ENCODE assay signal across 9 mouse cellular contexts in genomic region chr14:20737306-20737705, GRCm38 (mm10). TPM values are rescaled to one million over a fixed set of nuclear protein-coding genes. Genes with fewer than 3 reads are reported as not detected.
DNase-seq lines count a peak whose midpoint lies in the region; ATAC-seq lines count a peak whose summit lies in the region.
"Had no signal": no experiment of that assay in that cellular context is flagged by ENCODE, and none has a peak within 500 bp of the region (broad histone marks: within the 10 kb centered on the region; RNA-seq: fewer than 3 reads in every experiment).

No protein-coding gene starts in this region.

- H3K4me3 ChIP-seq in midbrain, embryonic 10.5 days: no peak overlapping the region
- no peak overlapping the region for H3K4me3 ChIP-seq in midbrain, embryonic 13.5 days (replicated peaks)
- no peak overlapping the region for H3K4me3 ChIP-seq in heart, embryonic 13.5 days
- no peak overlapping the region for H3K4me3 ChIP-seq in liver, embryonic 11.5 days (ENCODE audit: low read depth, low read length)
- H3K4me3 ChIP-seq: hindbrain, embryonic 15.5 days had no signal

- DNase-seq in midbrain, embryonic 10.5 days (ENCODE audit: low spot score): peak; percentile 41
- peak; percentile 96 for DNase-seq in R1 (ENCODE audit: low read depth, low spot score)
- peak; percentile 69 to 79 for DNase-seq in cerebellum, postnatal 25 days
- DNase-seq in liver, embryonic 11.5 days (ENCODE audit: low spot score): no peak
- DNase-seq in retina, embryonic 14.5 days (ENCODE audit: low spot score): peak; percentile 60
- no peak for DNase-seq in layer of hippocampus, adult 9-10 months (ENCODE audit: low spot score)

- no peaks in the 10 kb centered on the region for H3K9me3 ChIP-seq in midbrain, embryonic 10.5 days (replicated peaks)
- no peaks in the 10 kb centered on the region for H3K9me3 ChIP-seq in midbrain, embryonic 13.5 days
- H3K9me3 ChIP-seq in heart, embryonic 13.5 days: no peaks in the 10 kb centered on the region
- H3K9me3 ChIP-seq in liver, embryonic 11.5 days (ENCODE audit: control insufficient read depth, low read length): no peaks in the 10 kb centered on the region
- H3K9me3 ChIP-seq: hindbrain, embryonic 15.5 days had no signal

- H3K36me3 ChIP-seq in midbrain, embryonic 10.5 days: peaks cover 75% of the 10 kb centered on the region
- peaks cover 63% of the 10 kb centered on the region for H3K36me3 ChIP-seq in midbrain, embryonic 13.5 days
- peaks cover 75% of the 10 kb centered on the region for H3K36me3 ChIP-seq in heart, embryonic 13.5 days
- peaks cover 15% of the 10 kb centered on the region; the same call in 1 of the 2 replicates for H3K36me3 ChIP-seq in liver, embryonic 11.5 days (ENCODE audit: control insufficient read depth, insufficient read depth, low read length)

- peaks cover 27% of the 10 kb centered on the region for H3K4me1 ChIP-seq in midbrain, embryonic 10.5 days
- peaks cover 17% of the 10 kb centered on the region for H3K4me1 ChIP-seq in midbrain, embryonic 13.5 days (replicated peaks)
- H3K4me1 ChIP-seq in heart, embryonic 13.5 days: peaks cover 51% of the 10 kb centered on the region
- peaks cover 26% of the 10 kb centered on the region for H3K4me1 ChIP-seq in liver, embryonic 11.5 days (replicated peaks; ENCODE audit: control insufficient read depth, insufficient read depth, low read length)

- H3K27me3 ChIP-seq in midbrain, embryonic 10.5 days (ENCODE audit: low read depth, poor library complexity, severe bottlenecking): no peaks in the 10 kb centered on the region
- no peaks in the 10 kb centered on the region for H3K27me3 ChIP-seq in midbrain, embryonic 13.5 days
- no peaks in the 10 kb centered on the region for H3K27me3 ChIP-seq in heart, embryonic 13.5 days (replicated peaks)
- H3K27me3 ChIP-seq in liver, embryonic 11.5 days (replicated peaks; ENCODE audit: control insufficient read depth, insufficient read depth, low read length): no peaks in the 10 kb centered on the region
- H3K27me3 ChIP-seq: hindbrain, embryonic 15.5 days had no signal

- ATAC-seq in midbrain, embryonic 13.5 days: no peak
- no peak for ATAC-seq in heart, embryonic 13.5 days (ENCODE audit: extremely low read depth, insufficient number of reproducible peaks, low FRiP score, low TSS enrichment)
- 0 out of 2 replicates have a peak, but pooled peaks have one; percentile 15 for ATAC-seq in liver, embryonic 11.5 days (replicated peaks; ENCODE audit: low FRiP score)

- no peak overlapping the region for H3K4me2 ChIP-seq in midbrain, embryonic 13.5 days (replicated peaks)
- H3K4me2 ChIP-seq in heart, embryonic 13.5 days: no peak overlapping the region
- peak overlapping the region; percentile 23; the same call in 1 of the 2 replicates for H3K4me2 ChIP-seq in liver, embryonic 11.5 days
- H3K4me2 ChIP-seq: hindbrain, embryonic 15.5 days had no signal

- 47% methylated on average over 14 of the region's 14 CpGs for WGBS in midbrain, embryonic 10.5 days
- WGBS in midbrain, embryonic 13.5 days: 41% methylated on average over 14 of the region's 14 CpGs
- 25% methylated on average over 14 of the region's 14 CpGs for WGBS in heart, embryonic 13.5 days
- WGBS in liver, embryonic 11.5 days: 40% methylated on average over 14 of the region's 14 CpGs

- H3K9ac ChIP-seq in midbrain, embryonic 13.5 days (replicated peaks): no peak overlapping the region
- H3K9ac ChIP-seq in heart, embryonic 13.5 days: peak overlapping the region; percentile 52; the same call in 1 of the 2 replicates
- H3K9ac ChIP-seq in liver, embryonic 11.5 days (ENCODE audit: low read depth, low read length): no peak overlapping the region
- H3K9ac ChIP-seq: hindbrain, embryonic 15.5 days had no signal

- H3K27ac ChIP-seq in midbrain, embryonic 10.5 days (replicated peaks): no peak overlapping the region
- H3K27ac ChIP-seq in midbrain, embryonic 13.5 days: no peak overlapping the region
- peak overlapping the region; percentile 28; the same call in 1 of the 2 replicates for H3K27ac ChIP-seq in heart, embryonic 13.5 days (replicated peaks)
- 0 out of 2 replicates have a peak overlapping the region, but pooled peaks have one; percentile 11 for H3K27ac ChIP-seq in liver, embryonic 11.5 days (ENCODE audit: low read depth, low read length)
- H3K27ac ChIP-seq: hindbrain, embryonic 15.5 days had no signal

RNA-seq across cellular contexts. Expression of gene Ndst2, which starts 2.9 kb away (rescaled TPM):
- polyA plus RNA-seq in midbrain, embryonic 10.5 days (2016; fragmentation: Nextera tagmentation; extraction: Ambion mirVana): 24.0 and 26.2 TPM in 2 replicates
- polyA plus RNA-seq in midbrain, embryonic 13.5 days (2015; fragmentation: Nextera tagmentation; extraction: Ambion mirVana): 16.8 and 19.7 TPM in 2 replicates
- 13.8 and 14.9 TPM in 2 replicates for polyA plus RNA-seq in heart, embryonic 13.5 days (2015; fragmentation: Nextera tagmentation; extraction: Ambion mirVana)
- polyA plus RNA-seq in liver, embryonic 11.5 days (2014; fragmentation: Nextera tagmentation; extraction: Ambion mirVana): 32.6 and 34.5 TPM in 2 replicates

RNA-seq across cellular contexts. Expression of gene Zswim8, which starts 30.0 kb away (rescaled TPM):
- 26.1 and 34.4 TPM in 2 replicates for polyA plus RNA-seq in midbrain, embryonic 10.5 days (2016; fragmentation: Nextera tagmentation; extraction: Ambion mirVana)
- 46.5 and 57.7 TPM in 2 replicates for polyA plus RNA-seq in midbrain, embryonic 13.5 days (2015; fragmentation: Nextera tagmentation; extraction: Ambion mirVana)
- polyA plus RNA-seq in heart, embryonic 13.5 days (2015; fragmentation: Nextera tagmentation; extraction: Ambion mirVana): 23.0 and 23.4 TPM in 2 replicates
- polyA plus RNA-seq in liver, embryonic 11.5 days (2014; fragmentation: Nextera tagmentation; extraction: Ambion mirVana): 12.0 and 17.2 TPM in 2 replicates

RNA-seq across cellular contexts. Expression of gene Chchd1, which starts 34.5 kb away (rescaled TPM):
- polyA plus RNA-seq in midbrain, embryonic 10.5 days (2016; fragmentation: Nextera tagmentation; extraction: Ambion mirVana): 242 and 277 TPM in 2 replicates
- 209 and 213 TPM in 2 replicates for polyA plus RNA-seq in midbrain, embryonic 13.5 days (2015; fragmentation: Nextera tagmentation; extraction: Ambion mirVana)
- 199 and 200 TPM in 2 replicates for polyA plus RNA-seq in heart, embryonic 13.5 days (2015; fragmentation: Nextera tagmentation; extraction: Ambion mirVana)
- polyA plus RNA-seq in liver, embryonic 11.5 days (2014; fragmentation: Nextera tagmentation; extraction: Ambion mirVana): 247 and 250 TPM in 2 replicates

RNA-seq across cellular contexts. Expression of gene Fut11, which starts 42.5 kb away (rescaled TPM):
- 18.3 and 21.4 TPM in 2 replicates for polyA plus RNA-seq in midbrain, embryonic 10.5 days (2016; fragmentation: Nextera tagmentation; extraction: Ambion mirVana)
- polyA plus RNA-seq in midbrain, embryonic 13.5 days (2015; fragmentation: Nextera tagmentation; extraction: Ambion mirVana): 22.7 and 26.0 TPM in 2 replicates
- polyA plus RNA-seq in heart, embryonic 13.5 days (2015; fragmentation: Nextera tagmentation; extraction: Ambion mirVana): 15.3 and 17.4 TPM in 2 replicates
- polyA plus RNA-seq in liver, embryonic 11.5 days (2014; fragmentation: Nextera tagmentation; extraction: Ambion mirVana): 14.2 and 14.9 TPM in 2 replicates

RNA-seq across cellular contexts. Expression of gene Camk2g, which starts 56.6 kb away (rescaled TPM):
- polyA plus RNA-seq in midbrain, embryonic 10.5 days (2016; fragmentation: Nextera tagmentation; extraction: Ambion mirVana): 41.8 and 42.8 TPM in 2 replicates
- 84.2 and 86.8 TPM in 2 replicates for polyA plus RNA-seq in midbrain, embryonic 13.5 days (2015; fragmentation: Nextera tagmentation; extraction: Ambion mirVana)
- polyA plus RNA-seq in heart, embryonic 13.5 days (2015; fragmentation: Nextera tagmentation; extraction: Ambion mirVana): 55.0 and 60.2 TPM in 2 replicates
- 23.0 and 28.6 TPM in 2 replicates for polyA plus RNA-seq in liver, embryonic 11.5 days (2014; fragmentation: Nextera tagmentation; extraction: Ambion mirVana)

Comparison
In these comparisons a context has a peak if more than half of its experiments do, and no peak if none do; other contexts are left out.
1. DNase-seq: peak in midbrain, embryonic 10.5 days (single experiment), R1 (single experiment), cerebellum, postnatal 25 days (2 of 2) and retina, embryonic 14.5 days (single experiment); none in liver, embryonic 11.5 days (single experiment) and layer of hippocampus, adult 9-10 months (single experiment).
2. H3K27ac ChIP-seq: peak in heart, embryonic 13.5 days (single experiment) and liver, embryonic 11.5 days (single experiment); none in midbrain, embryonic 10.5 days (single experiment) and midbrain, embryonic 13.5 days (single experiment).